Mouse (Mus musculus): ENCODE data around the gene Tyrp1. TPM values are rescaled to one million over a fixed set of nuclear protein-coding genes. Genes with fewer than 3 reads are reported as not detected.

Tyrp1 gene
- polyA plus RNA-seq, 1 experiment from 2014 or later, result not detected

Other genes with a start within 250 kb of the Tyrp1 start
- gene Lurap1l, start 76.5 kb downstream of the Tyrp1 start, polyA plus RNA-seq (2015; fragmentation: Nextera tagmentation; extraction: Ambion mirVana), result 23.4 and 23.6 TPM in 2 replicates